Mouse (Mus musculus): Measurements from ENCODE around the gene Zbtb12. TPM values are rescaled to one million over a fixed set of nuclear protein-coding genes. Genes with fewer than 3 reads are reported as not detected.
A peak's percentile ranks its signal among the peaks of the same experiment; 100 is the strongest.

Zbtb12 gene
- polyA plus RNA-seq, 1 experiment: 10.2 TPM

DNA sequence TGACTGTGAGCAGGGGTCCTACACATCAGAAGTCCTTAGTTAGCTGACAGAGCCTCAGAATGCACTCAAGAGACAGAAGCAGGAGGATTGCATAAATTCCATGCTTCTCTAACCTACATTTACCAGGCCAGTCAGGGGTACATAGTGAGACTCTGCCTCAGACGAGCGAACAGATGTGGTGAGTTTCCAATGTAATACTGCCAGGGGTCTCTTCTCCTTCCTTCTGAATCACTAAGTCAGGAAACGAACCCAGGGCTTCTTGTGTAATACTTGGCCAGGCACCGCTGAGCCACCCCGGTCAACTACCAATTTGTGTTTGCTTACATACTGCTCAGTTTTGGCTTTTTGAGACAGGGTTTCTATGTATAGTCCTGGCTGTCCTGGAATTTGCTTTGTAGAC lies 8.7 kb downstream of the Zbtb12 start:
- H3K36me3 ChIP-seq (ENCODE audit: control insufficient read depth, insufficient read depth): no peaks in the 10 kb centered on the region
- no peaks in the 10 kb centered on the region for H3K27me3 ChIP-seq (ENCODE audit: control insufficient read depth, insufficient read depth, insufficient read length)
- H3K79me2 ChIP-seq (ENCODE audit: control insufficient read depth, insufficient read depth): no peaks in the 10 kb centered on the region
- H3K4me2 ChIP-seq (ENCODE audit: low read depth): no peak overlapping the region
- no peak overlapping the region for H3ac ChIP-seq (ENCODE audit: control insufficient read depth, insufficient read length)
- no peak for TF ChIP-seq MYOD1 (IDR thresholded peaks at IDR 0.05; ENCODE audit: control insufficient read depth in 1 of 3, insufficient read length in 2 of 3, low read depth in 2 of 3)
- H3K4me3 ChIP-seq: no peak overlapping the region

DNA sequence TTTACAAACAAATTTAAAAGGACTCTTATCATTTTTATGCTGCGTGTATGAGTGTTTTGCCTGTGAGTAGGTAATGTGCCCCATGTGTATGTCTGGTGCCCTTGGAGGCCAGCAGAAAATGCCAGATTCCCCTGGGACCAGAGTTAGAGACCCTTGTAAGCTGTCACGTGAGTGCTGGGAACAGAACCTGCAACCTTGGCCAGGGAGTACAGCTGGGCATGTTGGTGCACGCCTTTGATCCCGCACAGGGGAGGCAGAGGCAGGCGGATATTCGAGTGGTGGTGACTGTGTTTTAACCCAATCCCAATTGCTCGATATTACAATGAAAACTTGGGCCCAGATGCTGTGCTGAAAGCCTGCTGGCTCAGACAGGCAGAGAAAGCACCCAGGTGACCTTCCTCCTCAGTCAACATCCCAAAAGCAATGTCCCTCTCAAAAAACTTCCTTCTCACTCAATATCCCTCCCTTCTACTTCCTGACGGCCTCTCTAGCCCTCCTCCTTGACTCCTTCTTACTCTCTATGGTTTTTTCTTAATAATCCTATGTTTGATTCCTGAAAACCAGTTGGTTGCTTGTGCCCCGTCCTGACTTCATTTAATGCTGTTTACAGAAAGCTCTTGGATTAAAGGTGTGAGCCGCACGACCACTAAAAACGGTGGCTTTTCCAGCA lies 10.9 kb downstream of the Zbtb12 start:
- no peaks in the 10 kb centered on the region for H3K36me3 ChIP-seq (ENCODE audit: control insufficient read depth, insufficient read depth)
- no peaks in the 10 kb centered on the region for H3K79me2 ChIP-seq (ENCODE audit: control insufficient read depth, insufficient read depth)
- no peak overlapping the region for H3K4me3 ChIP-seq
- H3K4me2 ChIP-seq (ENCODE audit: low read depth): no peak overlapping the region
- no peaks in the 10 kb centered on the region for H3K27me3 ChIP-seq (ENCODE audit: control insufficient read depth, insufficient read depth, insufficient read length)
- H3ac ChIP-seq (ENCODE audit: control insufficient read depth, insufficient read length): no peak overlapping the region
- no peak for TF ChIP-seq CEBPB (IDR thresholded peaks at IDR 0.05; ENCODE audit: insufficient read depth, poor library complexity, severe bottlenecking)
- no peak for TF ChIP-seq MAX (IDR thresholded peaks at IDR 0.05; ENCODE audit: low read depth)
- TF ChIP-seq MYOD1 (IDR thresholded peaks at IDR 0.05; ENCODE audit: control insufficient read depth in 1 of 3, insufficient read length in 2 of 3, low read depth in 2 of 3): no peak
- TF ChIP-seq REST (IDR thresholded peaks at IDR 0.05; ENCODE audit: insufficient read depth, insufficient read length): no peak
- TF ChIP-seq POLR2AphosphoS2 (IDR thresholded peaks at IDR 0.05; ENCODE audit: insufficient read length, low read depth): no peak
- TF ChIP-seq E2F4 (IDR thresholded peaks at IDR 0.05; ENCODE audit: insufficient read depth): no peak
- TF ChIP-seq SRF (IDR thresholded peaks at IDR 0.05; ENCODE audit: control insufficient read depth, insufficient read length, low read depth): no peak
- no peak for TF ChIP-seq TCF3 (IDR thresholded peaks at IDR 0.05; ENCODE audit: insufficient read length, low read depth)
- TF ChIP-seq MYOG (IDR thresholded peaks at IDR 0.05; ENCODE audit: control insufficient read depth in 1 of 3, insufficient read depth in 1 of 3, insufficient read length in 2 of 3, low read depth in 2 of 3): no peak
- TF ChIP-seq USF1 (IDR thresholded peaks at IDR 0.05; ENCODE audit: low read depth): no peak
- TF ChIP-seq TCF12 (IDR thresholded peaks at IDR 0.05; ENCODE audit: insufficient read depth, poor library complexity, severe bottlenecking): no peak
- no peak for TF ChIP-seq POLR2A (IDR thresholded peaks at IDR 0.05; ENCODE audit: insufficient read length, low read depth)

DNA sequence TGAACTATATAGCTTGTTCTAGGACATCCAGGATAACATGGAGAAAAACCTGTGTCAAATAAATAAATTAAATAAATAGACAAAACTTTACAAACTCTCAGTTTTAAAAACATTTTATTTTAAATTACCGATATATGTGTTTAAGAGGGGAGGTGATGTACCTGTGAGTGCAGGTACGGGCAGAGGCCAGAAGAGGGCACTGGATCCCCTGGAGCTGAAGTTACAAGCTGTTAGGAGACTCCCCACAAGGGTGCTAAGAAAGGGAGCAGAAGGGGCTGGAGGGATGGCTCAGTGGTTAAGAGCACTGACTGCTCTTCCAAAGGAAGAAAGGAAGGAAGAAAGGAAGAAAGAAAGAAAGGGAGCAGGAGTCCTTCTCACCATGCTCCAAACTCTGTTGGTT lies 12.1 kb downstream of the Zbtb12 start:
- Histone ChIP-seq H3K27me3 (ENCODE audit: control insufficient read depth, insufficient read depth, insufficient read length) (no peaks in the 10 kb centered on the region), H3K4me2 (ENCODE audit: low read depth) (no peak overlapping the region), H3K4me3 (no peak overlapping the region), H3K79me2 (ENCODE audit: control insufficient read depth, insufficient read depth) (no peaks in the 10 kb centered on the region), H3ac (ENCODE audit: control insufficient read depth, insufficient read length) (no peak overlapping the region), H3K36me3 (ENCODE audit: control insufficient read depth, insufficient read depth) (no peaks in the 10 kb centered on the region)
- TF ChIP-seq POLR2A (IDR thresholded peaks at IDR 0.05; ENCODE audit: insufficient read length, low read depth) (no peak), SRF (IDR thresholded peaks at IDR 0.05; ENCODE audit: control insufficient read depth, insufficient read length, low read depth) (no peak), REST (IDR thresholded peaks at IDR 0.05; ENCODE audit: insufficient read depth, insufficient read length) (no peak), MYOD1 (IDR thresholded peaks at IDR 0.05; ENCODE audit: control insufficient read depth in 1 of 3, insufficient read length in 2 of 3, low read depth in 2 of 3) (no peak), E2F4 (IDR thresholded peaks at IDR 0.05; ENCODE audit: insufficient read depth) (no peak), MAX (IDR thresholded peaks at IDR 0.05; ENCODE audit: low read depth) (no peak), USF1 (IDR thresholded peaks at IDR 0.05; ENCODE audit: low read depth) (no peak), TCF12 (IDR thresholded peaks at IDR 0.05; ENCODE audit: insufficient read depth, poor library complexity, severe bottlenecking) (no peak), MYOG (IDR thresholded peaks at IDR 0.05; ENCODE audit: control insufficient read depth in 1 of 3, insufficient read depth in 1 of 3, insufficient read length in 2 of 3, low read depth in 2 of 3) (no peak), CEBPB (IDR thresholded peaks at IDR 0.05; ENCODE audit: insufficient read depth, poor library complexity, severe bottlenecking) (no peak), TCF3 (IDR thresholded peaks at IDR 0.05; ENCODE audit: insufficient read length, low read depth) (no peak), POLR2AphosphoS2 (IDR thresholded peaks at IDR 0.05; ENCODE audit: insufficient read length, low read depth) (no peak)

DNA sequence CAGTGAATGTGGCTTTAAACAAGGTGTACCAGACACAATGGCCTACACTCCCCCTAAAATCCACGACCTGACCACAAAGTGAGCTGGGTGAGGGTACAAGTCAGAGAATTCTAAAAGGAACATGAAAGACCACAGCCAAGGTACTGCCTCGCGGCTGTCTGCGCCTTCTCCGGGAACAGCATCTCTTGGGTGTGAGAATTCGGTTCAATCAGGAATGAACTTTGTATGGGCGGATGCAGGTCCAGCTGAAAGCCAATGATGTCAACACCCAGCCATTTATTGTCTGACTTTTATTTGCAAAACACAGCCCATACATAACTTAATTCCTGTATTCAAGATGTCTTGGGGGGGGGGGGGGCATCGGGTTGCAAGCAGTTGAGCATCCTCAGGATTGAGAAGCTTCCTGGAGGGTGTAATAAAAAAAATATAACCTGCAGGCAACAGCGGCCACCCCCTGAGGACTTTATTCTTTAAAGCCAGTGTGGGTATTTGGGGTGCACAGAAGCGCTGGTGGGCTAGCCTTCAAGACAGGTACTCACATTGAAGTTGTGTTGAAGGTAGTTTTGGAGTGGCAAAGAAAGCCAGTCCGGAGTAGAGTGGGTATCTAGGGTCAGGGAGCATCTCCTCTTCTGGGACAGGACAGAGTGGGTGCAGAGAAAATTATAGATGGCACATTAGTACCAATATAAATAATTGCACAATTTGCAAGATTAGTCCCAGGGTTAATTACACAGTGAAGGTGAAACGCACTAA lies 14.0 kb downstream of the Zbtb12 start:
- Histone ChIP-seq H3K4me2 (ENCODE audit: low read depth) (peak overlapping the region; percentile 66), H3K36me3 (ENCODE audit: control insufficient read depth, insufficient read depth) (no peaks in the 10 kb centered on the region), H3K27me3 (ENCODE audit: control insufficient read depth, insufficient read depth, insufficient read length) (no peaks in the 10 kb centered on the region), H3K4me3 (peak overlapping the region; percentile 29), H3K79me2 (ENCODE audit: control insufficient read depth, insufficient read depth) (no peaks in the 10 kb centered on the region), H3ac (ENCODE audit: control insufficient read depth, insufficient read length) (peak overlapping the region; percentile 48)
- no peak for TF ChIP-seq E2F4 (IDR thresholded peaks at IDR 0.05; ENCODE audit: insufficient read depth)
- TF ChIP-seq CEBPB (IDR thresholded peaks at IDR 0.05; ENCODE audit: insufficient read depth, poor library complexity, severe bottlenecking): no peak
- TF ChIP-seq POLR2A (IDR thresholded peaks at IDR 0.05; ENCODE audit: insufficient read length, low read depth): no peak
- TF ChIP-seq SRF (IDR thresholded peaks at IDR 0.05; ENCODE audit: control insufficient read depth, insufficient read length, low read depth): no peak
- no peak for TF ChIP-seq MYOD1 (IDR thresholded peaks at IDR 0.05; ENCODE audit: control insufficient read depth in 1 of 3, insufficient read length in 2 of 3, low read depth in 2 of 3)
- no peak for TF ChIP-seq POLR2AphosphoS2 (IDR thresholded peaks at IDR 0.05; ENCODE audit: insufficient read length, low read depth)
- no peak for TF ChIP-seq MYOG (IDR thresholded peaks at IDR 0.05; ENCODE audit: control insufficient read depth in 1 of 3, insufficient read depth in 1 of 3, insufficient read length in 2 of 3, low read depth in 2 of 3)
- TF ChIP-seq REST (IDR thresholded peaks at IDR 0.05; ENCODE audit: insufficient read depth, insufficient read length): no peak
- TF ChIP-seq TCF3 (IDR thresholded peaks at IDR 0.05; ENCODE audit: insufficient read length, low read depth): no peak
